Mouse (Mus musculus) T-helper 1 cell (primary cell): Measurements from ENCODE around the gene Grb7.

Experiments used
- in situ Hi-C: fragments of 300-600 bp; cut with MboI, MseI; formaldehyde crosslinking; loops from one replicate; pipeline ENCODE4 v1.15.1; 2025; ENCODE audit warnings: high pct_unique_total_duplicates

Gene Grb7

GRCm38 (mm10) chr11:98446213-98446561 is at the start of gene Grb7:
TSS of gene Grb7 (plus strand) at chr11:98446394.
- in situ Hi-C loops = no loop called here

DNA sequence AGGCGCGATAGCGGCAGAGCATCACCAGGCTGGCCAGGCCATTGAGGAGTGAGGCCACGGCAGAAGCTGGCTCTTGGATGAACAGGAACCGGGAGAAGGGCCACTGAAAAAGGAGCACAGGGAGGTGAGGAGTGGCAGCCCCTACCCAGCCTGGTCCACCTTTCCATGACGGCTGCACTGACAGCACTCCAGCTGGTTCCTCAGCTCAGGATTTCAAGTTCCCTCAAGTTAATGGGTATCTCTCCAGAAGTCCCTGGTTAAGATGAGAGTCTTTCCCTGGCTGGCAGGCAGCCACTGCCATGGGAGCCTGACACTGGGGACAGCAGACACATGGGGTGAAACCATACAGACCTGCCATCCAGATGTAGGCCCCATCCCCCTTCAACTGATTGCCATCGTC is 48.2 kb upstream of the Grb7 start:
- in situ Hi-C loops = no loop called here

DNA sequence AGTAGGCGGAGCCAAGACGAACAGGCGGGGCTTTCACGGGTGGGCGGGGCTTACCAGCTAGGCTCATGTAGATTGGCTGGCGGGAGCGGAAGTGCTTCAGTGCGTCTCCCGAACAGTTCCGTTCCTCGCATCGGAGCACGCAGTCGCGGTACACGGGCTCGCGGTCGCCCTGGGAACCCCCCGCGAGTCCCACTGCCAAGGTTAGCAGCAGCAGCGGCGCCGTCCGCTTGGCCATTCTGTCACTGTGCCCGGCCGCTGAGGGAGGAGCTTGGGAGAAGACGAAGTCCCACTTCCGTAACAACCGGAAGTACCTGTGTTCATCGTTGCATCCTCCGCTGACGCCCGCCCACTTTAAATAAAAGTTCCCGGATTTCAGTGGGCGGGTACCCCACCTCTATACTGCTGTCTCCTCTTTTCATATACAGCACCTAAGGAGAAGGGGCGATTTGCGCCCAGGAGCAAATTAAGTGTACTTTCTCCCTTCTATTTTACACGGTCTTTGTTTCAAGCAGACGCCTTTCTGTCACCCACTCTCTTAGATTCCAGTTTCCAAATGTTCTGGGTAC is 46.0 kb upstream of the Grb7 start, which contains the start of gene Pgap3:
Pgap3 (minus strand) TSS at position 330 of the 566 bp plus-strand sequence.
- in situ Hi-C loops = no loop called here

- in situ Hi-C loops = no loop called here
These were observed 45.4 kb upstream of the Grb7 start for GRCm38 (mm10) chr11:98400816-98401215.

DNA sequence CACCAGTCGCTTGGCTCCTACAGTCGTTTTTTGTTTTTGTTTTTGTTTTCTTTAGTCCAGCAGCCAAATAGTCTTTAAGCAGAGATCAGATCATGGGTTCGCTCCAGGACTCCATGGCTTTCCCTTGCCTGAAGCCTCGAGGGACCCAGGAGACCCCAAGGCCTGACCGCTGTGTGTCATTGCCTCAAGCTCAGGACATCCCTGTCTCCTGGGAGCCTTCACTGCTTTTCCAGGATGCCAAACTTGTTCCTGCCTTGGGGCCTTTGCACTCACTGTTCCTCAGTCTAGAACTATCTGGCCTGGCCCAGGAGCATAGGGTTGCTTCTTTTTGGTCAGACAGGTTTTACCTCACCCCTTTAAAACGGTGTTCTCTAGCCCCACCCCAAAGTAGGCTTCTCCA is 39.6 kb upstream of the Grb7 start:
- in situ Hi-C loops = no loop called here

GRCm38 (mm10) chr11:98408872-98409271 is 37.3 kb upstream of the Grb7 start:
- in situ Hi-C loops = no loop called here

- in situ Hi-C loops = no loop called here
These were observed 36.8 kb upstream of the Grb7 start for GRCm38 (mm10) chr11:98409341-98409822.

- in situ Hi-C loops = no loop called here
These were observed 33.9 kb upstream of the Grb7 start, which contains the start of gene Erbb2 for GRCm38 (mm10) chr11:98412273-98412796. TSS of gene Erbb2 (plus strand) at chr11:98412470.

DNA sequence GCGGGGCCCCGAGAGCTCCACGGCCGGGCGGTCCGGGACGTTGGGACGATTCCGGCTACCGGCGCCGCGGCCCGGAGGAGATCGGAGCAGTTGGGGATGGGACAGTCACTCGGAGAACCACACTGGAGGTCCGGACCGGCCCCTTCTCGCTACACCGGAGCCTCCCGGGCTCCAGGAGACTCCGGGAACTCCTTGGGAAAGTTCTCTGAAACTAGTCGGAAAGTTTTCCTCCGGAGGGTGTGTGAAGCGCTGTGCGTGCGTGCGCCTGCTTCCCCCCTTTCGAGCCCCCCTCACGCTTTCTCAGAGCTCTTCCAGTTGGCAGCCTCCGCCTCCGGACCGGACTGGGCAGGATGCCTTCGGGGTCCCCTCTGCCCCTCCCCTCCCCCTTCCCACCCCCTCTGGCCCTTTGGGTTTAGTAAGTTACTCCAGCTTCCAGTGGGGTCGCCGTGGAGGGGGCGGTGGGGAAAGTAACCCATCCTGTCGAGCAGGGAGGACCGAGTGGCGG is 33.3 kb upstream of the Grb7 start:
- in situ Hi-C loops = no loop called here

DNA sequence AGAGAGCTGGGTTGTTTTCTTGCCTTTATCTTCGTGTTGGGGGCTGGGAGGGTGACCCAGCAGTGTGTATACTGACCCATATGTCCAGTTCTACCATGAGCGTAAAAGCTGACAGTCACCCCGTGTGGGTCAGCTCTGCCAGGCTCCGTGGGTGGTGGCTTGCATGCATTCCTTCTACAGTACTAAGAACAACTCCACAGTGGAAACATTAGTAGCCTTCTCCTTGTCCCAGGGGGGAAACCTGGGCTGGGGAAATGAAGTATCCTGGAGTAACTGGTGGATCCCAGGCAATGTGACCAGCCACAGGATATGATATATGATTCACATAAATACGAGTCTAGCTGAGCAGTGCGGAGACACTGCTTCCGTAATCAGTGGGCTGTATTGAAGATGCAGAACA is 32.5 kb upstream of the Grb7 start:
- in situ Hi-C loops = no loop called here

- in situ Hi-C loops = no loop called here
These were observed 32.0 kb upstream of the Grb7 start for GRCm38 (mm10) chr11:98414162-98414561.

GRCm38 (mm10) chr11:98417074-98417473 is 29.1 kb upstream of the Grb7 start:
- in situ Hi-C loops = no loop called here

DNA sequence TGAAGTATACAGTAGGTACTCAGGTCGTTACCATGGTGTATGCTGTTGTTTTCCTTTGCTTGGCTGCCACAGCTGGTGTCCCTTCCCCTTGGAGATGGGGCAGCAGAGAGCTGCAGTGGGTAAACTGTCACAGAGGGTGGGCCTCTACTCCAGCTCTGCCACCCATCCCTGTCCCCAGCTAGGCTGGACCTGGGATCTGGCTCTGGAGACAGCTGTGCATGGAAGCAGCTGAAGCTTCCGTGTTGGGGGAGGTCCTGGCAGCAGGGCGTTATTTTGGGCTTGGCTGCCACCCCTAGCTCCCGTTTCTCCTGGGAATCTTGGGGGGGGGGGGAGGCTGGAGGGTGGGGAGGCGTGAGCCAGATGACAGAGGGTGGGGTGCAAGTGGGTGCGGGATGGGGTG is 27.9 kb upstream of the Grb7 start:
- in situ Hi-C loops = no loop called here

DNA sequence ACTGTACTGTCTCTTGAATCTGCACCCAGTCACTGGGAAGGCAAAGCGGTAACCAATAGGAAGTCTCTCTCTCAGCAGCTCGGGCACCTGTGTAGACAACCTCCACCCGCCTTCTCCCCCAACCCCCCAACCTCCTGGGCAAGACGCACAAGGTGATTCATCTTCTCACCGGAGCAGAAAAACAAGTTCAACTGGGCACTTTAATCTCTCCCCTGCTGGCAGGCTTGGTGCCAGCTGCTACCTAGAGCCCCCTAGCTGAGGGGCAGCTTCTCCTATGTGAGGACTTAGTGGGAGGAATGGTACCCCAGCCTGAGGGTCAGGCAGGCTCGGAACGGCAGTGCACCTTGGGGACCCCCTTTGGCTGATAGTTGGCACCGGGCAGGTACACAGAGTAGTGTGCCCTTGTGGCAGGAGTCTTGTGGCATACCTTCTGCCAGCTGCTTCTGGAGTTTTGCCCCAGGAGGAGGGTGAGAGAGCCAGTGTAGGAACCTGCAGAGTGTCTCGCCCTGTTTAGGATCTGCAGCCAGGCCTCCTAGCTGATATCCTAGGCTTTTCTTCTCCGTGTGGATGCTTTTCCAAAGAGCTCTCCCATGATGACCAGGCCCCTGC is 27.2 kb upstream of the Grb7 start:
- in situ Hi-C loops = no loop called here

DNA sequence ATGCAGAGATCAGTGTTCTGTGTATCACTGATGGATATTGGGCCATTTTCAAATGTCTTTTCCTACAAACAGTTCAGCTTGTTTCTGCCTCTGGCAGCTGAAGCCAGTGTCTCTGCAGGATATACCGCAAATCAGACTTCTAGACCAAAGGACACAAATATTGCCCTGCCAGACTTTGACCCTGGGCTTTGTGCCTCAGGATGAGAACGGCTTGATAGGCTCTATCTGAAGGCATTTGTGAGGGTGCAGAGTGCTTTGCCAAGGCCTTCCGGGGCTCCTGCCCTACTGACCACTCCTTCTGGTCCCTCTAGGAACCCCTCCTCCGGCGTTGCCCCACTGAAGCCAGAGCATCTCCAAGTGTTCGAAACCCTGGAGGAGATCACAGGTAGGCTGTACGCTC is 19.6 kb upstream of the Grb7 start:
- in situ Hi-C loops = no loop called here

GRCm38 (mm10) chr11:98428436-98428835 is 17.8 kb upstream of the Grb7 start:
- in situ Hi-C loops = no loop called here

DNA sequence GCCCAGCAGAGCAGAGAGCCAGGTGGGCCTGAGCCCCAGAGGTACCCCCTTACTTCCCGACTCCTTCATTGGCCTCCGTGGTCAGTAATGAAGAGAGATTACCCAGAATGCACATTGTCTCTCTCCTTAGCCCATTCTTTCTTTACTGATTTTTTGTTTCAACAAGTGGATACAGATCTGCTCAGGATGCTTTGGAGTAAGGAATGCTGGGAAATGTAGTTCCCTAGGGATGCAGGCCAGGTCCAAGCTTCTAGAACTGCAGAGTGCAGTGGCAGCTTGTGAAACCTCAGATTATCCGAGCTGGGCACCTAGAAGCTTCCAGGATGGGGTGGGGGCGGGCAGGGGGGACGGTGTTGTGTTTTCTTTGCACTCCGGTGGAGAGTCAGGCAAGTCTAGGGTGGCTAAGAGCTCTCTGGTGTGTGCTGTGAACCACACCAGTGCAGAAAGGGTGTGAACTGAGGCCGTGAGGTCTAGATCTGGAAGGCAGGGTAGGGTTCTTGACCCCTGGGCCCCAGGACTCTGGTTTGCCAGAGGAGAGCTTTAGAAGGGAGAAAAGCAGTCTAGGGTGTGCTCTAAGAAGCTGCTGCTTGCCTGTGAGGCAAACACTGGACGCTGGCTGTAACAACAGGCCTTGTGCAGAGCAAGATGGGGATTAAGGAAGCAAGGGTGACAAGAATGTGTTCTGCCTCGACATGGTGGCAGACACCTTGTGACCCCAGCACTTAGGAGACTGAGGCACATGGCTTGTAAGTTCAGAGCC is 14.3 kb upstream of the Grb7 start:
- in situ Hi-C loops = no loop called here

- in situ Hi-C loops = no loop called here
These were observed 10.5 kb upstream of the Grb7 start for GRCm38 (mm10) chr11:98435723-98436122.

DNA sequence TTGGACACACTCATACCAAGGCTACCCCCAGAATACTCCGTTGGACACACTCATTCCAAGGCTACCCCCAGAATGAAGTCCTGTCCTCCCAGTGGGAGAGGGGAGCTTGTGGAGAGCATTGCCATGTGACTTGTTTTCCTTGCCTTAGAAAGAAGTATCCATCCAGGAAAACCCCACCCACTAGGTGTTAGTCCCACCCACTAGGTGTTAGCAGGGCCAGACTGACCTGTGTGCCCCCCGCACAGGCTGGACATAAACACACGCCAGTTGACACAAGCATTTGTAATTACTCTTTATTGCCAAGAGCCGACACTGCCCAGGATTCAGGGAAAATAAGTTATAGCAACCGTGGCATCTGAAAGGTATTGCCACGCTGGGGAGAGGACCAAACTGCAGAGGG is 8.8 kb upstream of the Grb7 start:
- in situ Hi-C loops = no loop called here

- in situ Hi-C loops = no loop called here
These were observed 7.6 kb upstream of the Grb7 start, which contains the start of gene Mien1 for GRCm38 (mm10) chr11:98438331-98439158. TSS of gene Mien1 (minus strand) at chr11:98438991.

DNA sequence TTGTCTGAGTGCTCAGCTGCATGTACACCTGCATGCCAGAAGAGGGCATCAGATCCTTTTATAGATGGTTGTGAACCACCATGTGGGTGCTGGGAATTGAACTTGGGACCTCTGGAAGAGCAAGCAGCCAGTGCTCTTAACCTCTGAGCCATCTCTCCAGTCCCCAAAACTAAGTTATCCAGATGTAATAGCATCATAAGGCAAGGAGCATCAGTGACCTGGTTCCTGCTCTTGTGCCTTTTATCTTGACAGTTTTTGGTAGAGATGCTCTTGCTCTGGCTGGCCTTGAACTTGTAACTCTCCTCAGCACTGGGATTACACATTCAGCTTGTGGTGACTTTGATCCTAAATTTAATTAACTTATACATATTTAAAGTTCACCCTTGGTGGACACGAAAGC is 2.5 kb upstream of the Grb7 start:
- in situ Hi-C loops = no loop called here

DNA sequence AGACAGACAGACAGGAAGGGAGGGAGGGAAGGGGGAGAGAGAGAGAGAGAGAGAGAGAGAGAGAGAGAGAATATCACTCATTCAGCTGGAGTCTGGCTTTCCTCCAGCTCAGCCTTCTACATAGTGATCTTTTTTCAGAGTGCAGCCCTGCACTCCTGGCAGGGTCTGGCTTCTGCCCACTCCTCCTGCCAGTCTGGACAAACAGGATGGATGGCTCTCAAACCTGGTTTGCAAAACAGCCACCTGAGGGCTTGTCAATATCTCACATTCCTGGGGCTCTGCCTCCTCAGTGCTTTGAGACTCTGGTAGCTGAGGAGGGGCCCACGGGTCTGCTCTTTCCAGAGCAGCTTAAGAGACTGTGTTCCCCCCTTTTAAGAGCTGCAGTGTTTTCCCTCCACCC is 956 bp upstream of the Grb7 start:
- in situ Hi-C loops = no loop called here
